Mouse (Mus musculus) spleen, postnatal 14 days (tissue): Measurements from ENCODE around the gene Rpa2.

ENCODE experiments used
- DNase-seq, 2 experiments: peaks; one replicate each; pipeline ENCODE4 v3.0.0; 2021 to 2022; ENCODE audit warnings: low spot score in 2 of 2

The Rpa2 gene

DNA sequence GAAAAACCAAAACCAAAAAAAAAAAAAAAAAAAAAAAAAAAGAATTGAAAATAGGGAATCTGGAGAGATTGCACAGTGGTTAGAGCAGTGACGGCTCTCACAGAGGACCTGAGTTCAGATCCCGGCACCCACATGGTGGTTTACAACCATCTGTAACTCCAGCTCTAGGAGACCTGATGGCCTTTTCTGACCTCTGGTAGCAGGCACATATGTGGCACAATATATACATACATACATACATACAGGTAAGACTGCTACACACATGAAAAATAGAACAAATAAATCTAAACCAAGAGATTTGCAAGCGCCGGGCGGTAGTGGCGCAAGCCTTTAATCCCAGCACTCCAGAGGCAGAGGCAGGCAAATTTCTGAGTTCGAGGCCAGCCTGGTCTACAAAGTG is 35.7 kb downstream of the Rpa2 start:
- no peak for DNase-seq

DNA sequence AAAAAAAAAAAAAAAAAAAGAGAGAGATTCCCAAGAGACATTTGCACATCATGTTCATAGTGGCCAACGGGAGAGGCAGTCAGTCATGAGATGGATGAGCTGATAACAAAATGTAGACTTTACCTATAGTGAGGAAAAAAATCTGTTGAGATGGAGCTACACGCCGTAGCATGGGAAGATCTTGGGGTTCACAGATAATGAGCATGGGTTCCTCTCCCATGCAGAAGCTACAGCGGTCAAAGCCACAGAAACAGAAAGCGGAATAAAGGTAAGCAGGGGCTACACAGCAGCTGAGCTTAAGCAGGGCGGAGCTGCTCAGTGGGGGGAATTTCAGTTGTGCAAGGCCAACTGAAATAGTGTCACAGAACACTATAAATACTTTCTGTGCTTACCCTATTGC is 36.2 kb downstream of the Rpa2 start:
- no peak for DNase-seq

DNA sequence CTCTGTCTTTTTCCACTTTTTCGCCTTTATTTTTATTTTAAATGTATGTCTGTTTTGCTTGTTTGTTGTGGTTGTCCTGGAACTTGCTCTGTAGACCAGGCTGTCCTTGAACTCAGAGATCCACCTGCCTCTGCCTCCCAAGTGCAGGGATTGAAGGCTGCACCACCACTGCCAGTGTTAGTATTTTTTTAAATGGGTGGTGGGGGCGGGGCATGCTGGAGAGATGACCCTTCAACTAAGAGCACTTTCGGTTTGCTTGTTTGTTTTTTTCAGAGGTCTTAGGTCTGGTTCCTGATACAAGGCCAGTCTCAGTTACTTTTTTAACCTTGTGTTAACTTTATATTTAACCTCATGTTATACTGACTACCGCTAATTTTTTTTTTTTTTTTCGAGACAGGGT is 37.0 kb downstream of the Rpa2 start:
- no peak for DNase-seq

DNA sequence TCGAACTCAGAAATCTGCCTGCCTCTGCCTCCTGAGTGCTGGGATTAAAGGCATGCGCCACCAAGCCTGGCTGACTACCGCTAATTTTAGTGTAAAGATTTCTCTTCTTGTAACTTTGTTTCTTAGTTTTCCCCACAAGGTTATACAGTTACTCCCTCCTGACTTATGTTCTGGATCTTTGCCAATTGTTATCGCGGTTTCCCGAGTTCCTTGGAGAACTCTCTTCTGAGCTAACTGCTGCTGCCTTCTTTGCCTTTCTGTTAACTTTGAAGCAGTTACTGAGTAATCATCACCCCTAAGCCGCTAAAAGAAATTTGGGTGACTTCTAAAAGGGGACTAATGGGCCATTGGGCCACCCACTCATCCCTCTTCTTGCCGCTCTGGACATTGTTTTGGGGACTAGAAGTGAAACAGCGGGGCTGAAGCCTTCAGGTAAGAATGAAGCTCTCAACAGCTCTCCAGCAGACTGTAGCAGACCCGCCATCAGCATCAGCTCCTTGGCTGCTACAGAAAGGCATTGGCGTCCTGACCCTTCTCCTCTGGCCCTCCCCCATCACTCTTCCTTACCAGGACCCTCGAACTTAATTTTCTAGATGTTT is 37.6 kb downstream of the Rpa2 start:
- no peak for DNase-seq

DNA sequence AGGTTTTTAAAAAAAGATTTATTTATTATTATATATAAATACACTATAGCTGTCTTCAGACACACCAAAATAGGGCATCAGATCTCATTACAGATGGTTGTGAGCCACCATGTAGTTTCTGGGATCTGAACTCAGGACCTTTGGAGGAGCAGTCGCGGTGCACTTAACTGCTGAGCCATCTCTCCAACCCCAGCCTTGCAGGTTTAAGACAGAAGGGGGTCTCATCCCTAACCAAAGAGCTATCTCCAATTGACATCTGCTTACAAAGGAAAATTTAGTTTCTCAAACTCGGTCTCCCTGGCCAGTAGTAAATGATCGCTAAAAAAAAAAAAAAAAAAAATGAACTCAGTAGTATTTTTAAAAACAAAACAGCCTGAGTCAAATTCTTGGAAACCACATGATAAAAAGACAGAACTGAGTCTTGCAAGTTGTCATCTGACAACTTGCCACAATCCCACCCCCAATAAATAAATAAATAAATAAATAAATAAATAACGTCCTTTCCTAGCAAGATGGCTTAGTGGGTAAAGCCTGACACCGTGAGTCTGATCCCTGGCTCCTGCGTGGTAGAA is 38.6 kb downstream of the Rpa2 start:
- DNase-seq: no peak

DNA sequence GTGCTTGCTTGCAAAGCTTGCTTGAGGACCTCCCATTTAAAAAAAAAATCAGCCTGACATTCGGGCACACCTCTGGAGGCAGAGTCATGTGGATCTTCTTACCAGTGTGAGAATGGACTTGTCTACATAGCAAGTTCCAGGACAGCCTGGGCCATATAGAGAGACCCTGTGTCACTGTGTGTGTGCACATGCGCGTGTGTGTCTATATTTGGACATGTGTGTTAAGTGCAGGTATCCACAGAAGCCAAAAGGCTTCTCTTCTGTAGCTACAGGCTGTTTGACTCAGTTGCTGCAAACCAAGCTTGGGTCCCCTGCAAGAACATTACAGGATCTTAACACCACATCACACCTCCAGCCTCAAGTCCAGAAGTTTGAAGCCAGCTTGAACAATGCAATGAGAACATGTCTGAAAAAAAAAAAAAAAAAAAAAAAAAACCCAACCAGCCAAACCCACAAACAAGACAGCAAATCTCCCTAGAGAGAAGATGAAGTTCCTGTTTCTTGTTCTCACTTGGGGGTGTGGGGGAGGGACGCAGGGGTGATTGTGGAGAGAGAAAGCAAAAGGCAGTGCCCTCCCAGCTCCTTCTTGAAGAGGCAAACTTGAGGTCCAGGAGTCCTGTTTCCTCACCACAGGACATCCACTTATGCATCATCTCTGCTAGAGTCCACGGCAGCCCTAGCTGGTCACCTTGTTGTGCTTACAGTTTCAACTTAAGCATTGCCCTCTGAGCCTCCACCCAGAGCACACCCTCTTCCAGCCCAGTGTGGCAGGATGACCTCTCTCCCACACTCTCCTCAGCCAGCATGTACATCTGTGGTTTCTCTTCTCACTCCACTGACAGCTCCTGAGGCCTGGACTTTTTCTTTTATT is 39.9 kb downstream of the Rpa2 start:
- DNase-seq: peak in 1 of 2 experiments; percentile 50

DNA sequence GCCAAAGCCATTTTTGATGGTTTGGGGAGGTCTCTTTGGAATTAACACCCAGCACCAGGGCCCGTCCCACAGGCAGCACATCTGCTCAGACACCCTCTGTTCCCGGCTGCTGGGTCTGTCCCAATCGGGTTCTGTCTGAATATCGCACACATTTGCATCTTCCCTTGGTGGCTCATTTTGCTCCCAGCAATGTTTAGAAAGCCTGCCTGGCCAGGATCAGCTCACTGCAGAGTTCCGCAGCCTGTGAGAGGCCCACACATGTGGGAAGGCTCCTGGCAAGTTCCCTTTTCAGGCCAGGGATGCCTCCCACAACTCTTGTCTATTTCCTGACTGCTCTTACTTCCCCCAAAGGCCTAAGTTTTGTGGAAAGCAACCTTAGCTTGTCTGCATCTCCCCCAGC is 41.5 kb downstream of the Rpa2 start:
- DNase-seq: no peak

DNA sequence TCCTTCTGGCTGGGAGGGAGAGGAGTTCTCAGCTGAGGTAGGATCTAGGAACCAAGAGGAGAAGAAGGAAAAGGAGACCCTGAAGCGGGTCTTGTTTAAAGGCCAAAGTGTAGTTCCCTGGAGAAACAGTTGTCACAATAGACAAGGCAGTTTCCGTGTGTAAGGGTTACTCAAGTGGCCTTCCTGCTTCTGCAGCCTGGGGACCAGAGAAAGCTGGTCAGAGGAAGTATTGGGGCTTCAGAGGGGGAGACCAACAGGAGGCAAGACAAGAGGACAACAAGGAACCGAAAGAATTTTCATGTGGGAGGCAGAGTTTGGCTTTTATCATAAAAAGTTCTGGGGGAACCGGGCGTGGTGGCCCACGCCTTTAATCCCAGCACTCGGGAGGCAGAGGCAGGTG is 48.3 kb downstream of the Rpa2 start:
- DNase-seq: no peak

DNA sequence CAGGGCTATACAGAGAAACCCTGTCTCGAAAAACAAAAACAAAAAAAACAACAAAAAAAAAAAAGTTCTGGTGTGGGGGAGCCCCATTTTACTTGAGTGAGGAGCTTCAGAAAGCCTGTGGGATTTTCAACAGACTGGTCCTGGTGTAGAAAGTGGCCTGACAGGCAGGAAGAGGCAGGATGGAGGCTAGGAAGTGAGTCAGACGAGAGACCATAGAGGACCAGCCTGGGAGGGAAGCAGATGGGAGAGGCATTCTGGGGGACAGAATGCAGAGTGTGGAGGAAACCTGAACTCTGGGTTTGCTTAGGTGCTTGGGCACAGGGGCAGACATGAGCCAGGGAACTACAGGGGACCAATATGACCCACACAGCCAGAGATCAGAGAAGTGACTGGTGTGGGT is 48.7 kb downstream of the Rpa2 start:
- DNase-seq: no peak

DNA sequence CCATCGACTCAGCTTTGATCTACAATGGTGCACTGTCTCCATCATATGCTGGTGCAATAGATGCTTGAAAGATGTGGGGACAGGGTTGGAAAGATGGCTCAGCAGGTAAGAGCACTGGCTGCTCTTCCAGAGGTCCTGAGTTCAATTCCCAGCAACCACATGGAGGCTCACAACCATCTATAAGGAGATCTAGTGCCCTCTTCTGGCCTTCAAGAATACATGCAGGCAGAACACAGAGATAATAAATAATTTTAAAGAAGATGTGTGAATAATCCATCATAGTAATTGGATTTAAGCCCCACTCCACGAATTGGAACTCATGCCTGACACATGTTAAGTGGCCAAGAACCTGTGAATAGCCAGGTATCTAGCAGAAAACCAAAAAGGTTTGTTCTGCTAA is 50.3 kb downstream of the Rpa2 start:
- DNase-seq: no peak

DNA sequence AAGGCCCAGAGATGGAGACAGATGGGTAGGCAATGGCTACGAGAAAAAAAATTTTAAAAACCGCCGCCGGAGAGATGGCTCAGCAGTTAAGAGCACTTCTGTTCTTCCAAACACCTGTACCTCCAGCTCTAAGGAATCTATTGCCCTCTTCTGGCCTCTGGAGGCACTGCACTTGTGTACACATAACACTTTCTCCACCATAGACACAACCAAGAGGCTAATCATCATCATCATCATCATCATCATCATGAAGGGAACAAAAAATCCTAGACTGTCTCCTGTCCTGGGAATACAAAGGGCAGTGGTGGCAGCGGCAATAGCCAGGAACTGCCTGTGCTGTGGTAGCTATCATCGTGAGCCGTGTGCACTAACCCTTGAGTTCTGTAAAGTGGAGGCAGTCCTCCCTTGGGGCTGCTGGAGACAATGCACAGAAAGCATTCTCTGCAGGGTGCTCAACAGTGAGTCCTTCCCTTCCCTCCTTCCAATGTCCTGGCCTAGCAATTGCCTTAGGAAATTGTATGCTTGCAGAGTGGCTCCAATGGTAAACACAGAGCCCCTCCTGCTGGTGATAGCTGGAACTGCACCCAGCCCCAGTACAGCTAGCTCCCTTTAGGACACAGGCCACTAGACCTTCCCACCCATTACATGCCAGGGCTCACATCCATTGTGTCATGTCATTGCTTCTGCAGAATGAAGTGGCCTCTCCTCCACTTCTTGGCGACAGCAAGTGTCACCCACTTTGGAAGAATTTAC is 55.7 kb downstream of the Rpa2 start:
- peak; percentile 74 to 84 for DNase-seq
